Mouse (Mus musculus) ES-E14 (cell line): ENCODE measurements around the gene Shcbp1l. TPM values are rescaled to one million over a fixed set of nuclear protein-coding genes. Genes with fewer than 3 reads are reported as not detected.

Experiments
- DNase-seq: peaks from one replicate; pipeline ENCODE4 v3.0.0-alpha.2; 2013; ENCODE audit warnings: low read depth, low spot score
- H3K27ac ChIP-seq: 2 replicates; pipeline ENCODE4 v1.5.1; 2012; ENCODE audit warnings: low read depth, mild to moderate bottlenecking, low read length, moderate library complexity, mixed read lengths; ENCODE audit not compliant: poor library complexity, insufficient read depth, severe bottlenecking
- H3K36me3 ChIP-seq: 2 replicates; pipeline ENCODE4 v1.6.1; 2012; ENCODE audit warnings: mild to moderate bottlenecking, low read length, moderate library complexity, mixed read lengths; ENCODE audit not compliant: control insufficient read depth, poor library complexity, insufficient read depth, severe bottlenecking
- H3K4me1 ChIP-seq, 2 experiments: fragments of 150-350 bp in 1 of 2; sonication (generic) in 1 of 2; 2 replicates each; pipeline ENCODE4 v1.6.1; 2012; ENCODE audit warnings: low read length in 2 of 2, mild to moderate bottlenecking in 1 of 2, mixed read lengths in 1 of 2; ENCODE audit not compliant: control insufficient read depth in 2 of 2, insufficient read depth in 2 of 2, poor library complexity in 1 of 2
- H3K4me3 ChIP-seq, 2 experiments: fragments of 150-350 bp in 1 of 2; sonication (generic) in 1 of 2; 2 replicates each; pipeline ENCODE4 v1.5.1; 2012; ENCODE audit warnings: low read length in 2 of 2, low read depth in 1 of 2, mild to moderate bottlenecking in 1 of 2, mixed read lengths in 1 of 2; ENCODE audit not compliant: insufficient read depth in 1 of 2, poor library complexity in 1 of 2, severe bottlenecking in 1 of 2
- H3K9ac ChIP-seq: 2 replicates; pipeline ENCODE4 v1.6.1; 2012; ENCODE audit warnings: low read depth, mild to moderate bottlenecking, low read length, mixed read lengths; ENCODE audit not compliant: poor library complexity, insufficient read depth, severe bottlenecking
- H3K9me3 ChIP-seq: fragments of 150-350 bp; sonication (generic); 2 replicates; pipeline ENCODE4 v1.6.1; 2012; ENCODE audit warnings: low read depth, mild to moderate bottlenecking, low read length; ENCODE audit not compliant: control insufficient read depth, insufficient read depth
- CHD2 ChIP-seq: IDR thresholded peaks from 2 replicates; pipeline ENCODE4 v1.6.1; 2014; ENCODE audit warnings: mild to moderate bottlenecking, low read depth, low read length, inconsistent platforms
- MAFK ChIP-seq: IDR thresholded peaks from 2 replicates; pipeline ENCODE4 v1.6.1; 2014; ENCODE audit warnings: mild to moderate bottlenecking, low read depth, low read length, inconsistent platforms; ENCODE audit not compliant: insufficient read depth
- ZNF384 ChIP-seq: IDR thresholded peaks from 2 replicates; pipeline ENCODE4 v1.6.1; 2012; ENCODE audit warnings: low read depth, low read length, inconsistent platforms
- in situ Hi-C, 2 experiments: fragments of 600-800 bp; cut with MboI; formaldehyde crosslinking; loops; one replicate each; pipeline ENCODE4 v1.15.1; 2025; ENCODE audit warnings: low sequenced_read_pairs in 2 of 2, inconsistent platforms in 1 of 2; ENCODE audit not compliant: unreplicated experiment in 2 of 2
- total RNA-seq: library from RNA; depleted of rRNA; stranded (reverse); fragments of 300-350 nt; gene quantifications from 2 replicates; pipeline ENCODE4 v1.2.3, GENCODE M21; 2012; rRNA removed

Shcbp1l gene
- total RNA-seq, 1 experiment, result 2.3 TPM

DNA sequence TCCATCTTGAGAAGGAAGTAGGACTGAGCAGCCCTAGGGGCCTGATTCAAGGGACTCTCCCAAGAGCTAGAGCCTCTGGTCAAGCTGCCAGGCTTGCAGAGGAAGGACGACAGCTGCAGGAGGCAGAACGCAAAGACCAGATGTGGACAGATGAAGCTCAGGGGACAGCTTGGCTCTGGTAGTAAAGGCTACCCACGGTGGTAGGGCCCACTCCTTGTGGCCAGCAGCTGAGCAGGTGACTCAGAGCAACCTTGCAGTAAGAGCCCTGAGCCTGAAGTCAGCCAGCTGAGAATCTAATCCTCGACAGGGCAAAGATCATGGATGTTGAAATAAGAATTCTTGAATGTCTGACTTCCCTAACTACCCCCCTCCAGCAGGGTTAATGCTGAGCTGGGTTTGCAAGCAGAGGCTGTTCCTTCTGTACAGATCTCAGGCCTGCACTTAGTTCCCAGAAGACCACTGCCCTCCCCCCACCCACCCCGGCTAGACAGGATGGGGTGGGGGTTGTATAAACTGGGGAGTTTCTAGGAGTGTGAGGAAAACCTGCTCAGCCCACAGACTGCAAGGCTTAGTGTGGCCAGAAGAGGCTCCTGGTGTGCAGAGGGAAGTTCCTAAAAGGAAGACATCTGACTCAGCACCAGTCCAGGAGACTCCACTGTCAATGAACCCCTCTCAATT is 76.8 kb downstream of the Shcbp1l start:
- in situ Hi-C loops, result no loop called here

More for the DNA sequence above, 76.8 kb downstream of the Shcbp1l start:
- Histone ChIP-seq H3K9me3 (no peaks in the 10 kb centered on the region), H3K9ac (no peak overlapping the region), H3K4me3 (no peak overlapping the region), H3K27ac (no peak overlapping the region), H3K4me1 (peaks cover 0 to 5% of the 10 kb centered on the region in 2 experiments; a peak in 2 of 4 replicates), H3K36me3 (no peaks in the 10 kb centered on the region)
- TF ChIP-seq ZNF384 (no peak), MAFK (peak; percentile 70), CHD2 (no peak)
- DNase-seq, result no peak

Other genes starting within 250 kb of the Shcbp1l start
- 24.3 and 36.2 TPM in 2 replicates for gene Lamc2, start 238.7 kb upstream of the Shcbp1l start, total RNA-seq
- 313 and 410 TPM in 2 replicates for gene Lamc1, start 92.4 kb upstream of the Shcbp1l start, total RNA-seq
- gene Dhx9, start 62.5 kb downstream of the Shcbp1l start, total RNA-seq, result 142 and 160 TPM in 2 replicates
- gene Npl, start 124.9 kb downstream of the Shcbp1l start, total RNA-seq, result 7.1 and 15.6 TPM in 2 replicates
- gene Rgs8, start 227.9 kb downstream of the Shcbp1l start, total RNA-seq, result 0.26 and 0.31 TPM in 2 replicates